Mouse (Mus musculus) stomach, postnatal 0 days (tissue): Measurements from ENCODE around the gene Mymk.

Experiments
- CTCF ChIP-seq: IDR thresholded peaks from 2 replicates; pipeline ENCODE4 v1.5.1; 2016; ENCODE audit warnings: antibody characterized with exemption, low read depth, mild to moderate bottlenecking, moderate library complexity
- EP300 ChIP-seq: optimal IDR thresholded peaks from 2 replicates; pipeline ENCODE3; 2016; ENCODE audit warnings: antibody characterized with exemption

DNA sequence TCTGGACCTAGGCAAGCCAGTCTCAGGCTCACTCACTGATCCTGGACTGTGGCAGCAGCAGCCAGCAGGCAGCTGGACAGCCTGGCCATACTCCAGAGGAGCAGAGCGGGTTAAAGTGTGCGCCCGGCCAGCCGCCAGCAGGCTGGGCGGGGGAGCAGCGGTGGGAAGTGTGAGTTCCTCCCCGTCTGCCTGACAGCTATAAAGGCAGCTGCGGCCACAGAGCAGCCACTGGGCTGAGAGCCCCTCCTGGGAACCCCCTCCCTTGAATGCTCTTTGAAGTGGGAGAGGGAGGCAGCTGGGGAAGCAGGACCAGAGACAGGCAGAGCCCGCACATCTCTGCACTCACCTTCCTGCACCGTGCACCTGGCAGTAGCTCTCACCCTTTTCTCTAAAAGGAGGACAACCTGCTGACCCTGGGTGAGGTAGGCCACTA, 7.2 kb upstream of the Mymk start, which contains the start of gene Adamtsl2:
- TF ChIP-seq CTCF (peak; percentile 17; the same call in 1 of the 2 replicates), EP300 (no peak)
